Mouse (Mus musculus): Measurements from ENCODE around the gene Gm44973. TPM values are rescaled to one million over a fixed set of nuclear protein-coding genes. Genes with fewer than 3 reads are reported as not detected.

Gene Gm44973
- polyA plus RNA-seq, 1 experiment from 2014 or later, result not detected

DNA sequence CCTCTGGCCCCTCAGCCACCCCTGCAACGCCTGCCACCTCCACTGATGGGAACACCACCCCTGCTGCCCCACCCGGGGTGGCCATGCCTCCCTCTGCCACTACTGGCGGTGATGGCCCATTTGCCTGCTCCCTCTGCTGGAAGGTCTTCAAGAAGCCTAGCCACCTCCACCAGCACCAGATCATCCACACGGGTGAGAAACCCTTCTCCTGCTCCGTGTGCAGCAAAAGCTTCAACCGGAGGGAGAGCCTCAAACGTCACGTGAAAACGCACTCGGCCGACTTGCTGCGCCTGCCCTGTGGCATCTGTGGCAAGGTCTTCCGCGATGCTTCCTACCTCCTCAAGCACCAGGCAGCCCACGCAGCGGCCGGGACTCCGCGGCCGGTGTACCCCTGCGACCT lies 14.7 kb downstream of the Gm44973 start:
- Histone ChIP-seq H3K4me3 (ENCODE audit: inconsistent target) (no peak overlapping the region), H3K27ac (no peak overlapping the region), H3K79me2 (ENCODE audit: inconsistent target) (peaks cover 47% of the 10 kb centered on the region), H3K36me3 (ENCODE audit: inconsistent target) (peaks cover 52% of the 10 kb centered on the region)
- WGBS (ENCODE audit: missing documents), result 98% methylated on average over 20 of the region's 21 CpGs

- no peak overlapping the region for H3K4me3 ChIP-seq (ENCODE audit: inconsistent target)
- 93% methylated on average over 61 of the region's 63 CpGs for whole genome bisulfite sequencing (ENCODE audit: missing documents)
- peaks cover 52% of the 10 kb centered on the region for H3K36me3 ChIP-seq (ENCODE audit: inconsistent target)
- H3K27ac ChIP-seq, result no peak overlapping the region
- H3K79me2 ChIP-seq (ENCODE audit: inconsistent target), result peaks cover 39% of the 10 kb centered on the region; the same call in 1 of the 2 replicates
These were observed 15.4 kb downstream of the Gm44973 start for GRCm38 (mm10) chr7:5030554-5031275.

GRCm38 (mm10) chr7:5031496-5031895 lies 16.2 kb downstream of the Gm44973 start:
- Histone ChIP-seq H3K27ac (no peak overlapping the region), H3K4me3 (ENCODE audit: inconsistent target) (no peak overlapping the region), H3K36me3 (ENCODE audit: inconsistent target) (peaks cover 45% of the 10 kb centered on the region), H3K79me2 (ENCODE audit: inconsistent target) (peaks cover 31% of the 10 kb centered on the region; the same call in 1 of the 2 replicates)
- 91% methylated on average over 8 of the region's 46 CpGs for WGBS (ENCODE audit: missing documents)

DNA sequence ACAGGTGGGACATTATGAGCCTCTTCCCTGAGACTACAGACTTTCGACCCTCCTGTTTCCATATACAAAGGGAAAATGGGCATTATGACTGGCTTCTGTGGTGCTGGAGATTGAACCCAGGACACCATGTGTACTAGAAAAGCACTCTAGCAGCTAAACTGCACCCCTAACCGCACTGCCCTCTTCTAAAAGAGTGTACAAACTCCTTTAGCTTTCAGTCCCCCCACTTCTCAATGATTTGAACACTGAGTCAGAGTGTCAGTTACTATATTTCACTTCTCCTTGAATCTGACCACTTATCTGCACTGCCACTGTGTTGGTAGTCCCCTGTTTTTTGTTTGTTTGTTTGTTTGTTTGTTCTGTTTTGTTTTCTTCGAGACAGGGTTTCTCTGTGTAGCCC lies 18.5 kb downstream of the Gm44973 start, which contains the start of gene 4632433K11Rik:
4632433K11Rik (plus strand) TSS at position 301 of the 400 bp plus-strand sequence.
- WGBS (ENCODE audit: missing documents), result 94% methylated on average over 3 of the region's 3 CpGs
- Histone ChIP-seq H3K36me3 (ENCODE audit: inconsistent target) (peaks cover 27% of the 10 kb centered on the region), H3K27ac (no peak within 1 kb of the TSS), H3K4me3 (ENCODE audit: inconsistent target) (no peak within 1 kb of the TSS), H3K79me2 (ENCODE audit: inconsistent target) (peaks cover 11% of the 10 kb centered on the region; the same call in 1 of the 2 replicates)

- WGBS (ENCODE audit: missing documents), result 98% methylated on average over 17 of the region's 17 CpGs
- Histone ChIP-seq H3K4me3 (ENCODE audit: inconsistent target) (no peak overlapping the region), H3K36me3 (ENCODE audit: inconsistent target) (peaks cover 15% of the 10 kb centered on the region), H3K79me2 (ENCODE audit: inconsistent target) (no peaks in the 10 kb centered on the region), H3K27ac (no peak overlapping the region)
These were observed 20.3 kb downstream of the Gm44973 start for GRCm38 (mm10) chr7:5035628-5036027.

- WGBS (ENCODE audit: missing documents), result 98% methylated on average over 9 of the region's 9 CpGs
- no peaks in the 10 kb centered on the region for H3K79me2 ChIP-seq (ENCODE audit: inconsistent target)
- no peak overlapping the region for H3K27ac ChIP-seq
- H3K36me3 ChIP-seq (ENCODE audit: inconsistent target), result peaks cover 15% of the 10 kb centered on the region
- H3K4me3 ChIP-seq (ENCODE audit: inconsistent target), result no peak overlapping the region
These were observed 20.8 kb downstream of the Gm44973 start for GRCm38 (mm10) chr7:5036136-5036535.

DNA sequence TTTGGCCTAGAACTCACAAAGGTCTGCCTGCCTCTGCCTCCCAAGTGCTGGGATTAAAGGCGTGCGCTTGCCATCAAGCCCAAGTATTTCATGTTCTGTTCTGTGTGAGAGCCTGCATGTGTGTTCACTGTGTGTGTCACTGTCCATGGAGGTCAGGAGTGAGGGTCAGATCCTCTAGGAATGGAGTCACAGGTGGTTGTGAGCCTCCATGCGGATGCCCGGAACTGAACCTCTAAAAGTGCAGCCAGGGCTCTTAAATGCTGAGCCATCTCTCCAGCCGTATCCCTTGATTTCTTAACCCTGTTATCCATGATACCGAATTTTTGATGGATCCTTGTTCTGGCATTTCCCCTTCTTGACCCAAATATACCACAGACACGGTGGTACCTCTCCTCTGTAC lies 21.7 kb downstream of the Gm44973 start:
- Histone ChIP-seq H3K79me2 (ENCODE audit: inconsistent target) (no peaks in the 10 kb centered on the region), H3K36me3 (ENCODE audit: inconsistent target) (peaks cover 13% of the 10 kb centered on the region), H3K27ac (no peak overlapping the region), H3K4me3 (ENCODE audit: inconsistent target) (no peak overlapping the region)
- WGBS (ENCODE audit: missing documents), result 98% methylated on average over 5 of the region's 7 CpGs

DNA sequence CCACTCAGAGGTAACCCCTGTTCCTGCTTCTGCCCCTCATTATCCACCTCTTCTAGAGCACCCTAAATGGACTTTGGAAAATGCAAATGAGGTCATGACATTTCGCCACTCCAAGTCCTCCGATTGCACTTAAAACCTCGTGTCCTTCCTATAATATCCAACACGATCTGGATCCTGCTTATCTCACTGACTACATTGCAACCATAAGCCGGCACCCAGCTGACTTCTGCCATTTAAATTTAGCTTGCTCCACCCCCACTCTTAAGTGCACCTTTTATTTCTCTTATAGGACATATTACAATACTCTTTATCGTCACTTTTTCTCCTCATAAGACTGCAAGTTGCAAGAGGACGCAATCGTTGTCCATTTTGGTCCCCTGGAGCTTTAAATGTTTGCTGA lies 22.2 kb downstream of the Gm44973 start:
- peak overlapping the region; percentile 67 for H3K4me3 ChIP-seq (ENCODE audit: inconsistent target)
- H3K36me3 ChIP-seq (ENCODE audit: inconsistent target), result peaks cover 8% of the 10 kb centered on the region
- no peaks in the 10 kb centered on the region for H3K79me2 ChIP-seq (ENCODE audit: inconsistent target)
- 88% methylated on average over 8 of the region's 8 CpGs for WGBS (ENCODE audit: missing documents)
- H3K27ac ChIP-seq, result no peak overlapping the region

DNA sequence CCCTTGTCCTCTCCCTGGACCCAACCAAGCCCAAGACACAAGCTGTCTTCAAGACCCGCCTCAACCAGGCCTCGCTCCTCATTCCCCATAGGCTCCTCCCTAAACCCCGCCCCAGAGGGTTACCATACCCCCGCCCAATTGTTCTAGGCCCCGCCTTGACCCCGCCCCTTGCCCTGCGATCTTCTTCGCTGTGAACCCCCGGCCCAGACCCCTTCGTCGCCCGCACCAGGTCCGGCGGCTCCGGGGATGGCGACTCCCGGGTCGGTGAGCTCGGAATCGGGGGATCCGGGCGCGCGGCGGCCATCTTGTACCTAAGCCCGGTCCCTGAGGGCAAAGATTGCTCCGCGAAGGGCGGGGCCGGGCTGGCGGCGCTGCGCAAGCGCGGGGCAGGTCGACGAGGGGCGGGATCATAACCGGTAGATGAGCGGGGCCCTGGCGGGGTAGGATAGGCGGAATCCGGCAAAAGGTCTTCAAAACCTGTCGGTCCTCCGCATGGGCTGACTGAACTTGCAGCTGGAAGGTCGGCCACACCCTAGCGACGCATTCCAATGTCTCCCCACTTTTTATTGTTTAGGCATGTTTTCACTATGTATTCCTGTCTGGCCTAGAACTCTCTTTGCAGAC lies 22.9 kb downstream of the Gm44973 start, which contains the start of gene Zfp784:
Zfp784 (minus strand) TSS at position 338 of the 624 bp plus-strand sequence.
- H3K27ac ChIP-seq, result peak within 1 kb of the TSS; percentile 61
- under 1% methylated on average over 48 of the region's 48 CpGs for WGBS (ENCODE audit: missing documents)
- H3K36me3 ChIP-seq (ENCODE audit: inconsistent target), result 0 out of 2 replicates have a peak, but pooled peaks cover under 1% of the 10 kb centered on the region

DNA sequence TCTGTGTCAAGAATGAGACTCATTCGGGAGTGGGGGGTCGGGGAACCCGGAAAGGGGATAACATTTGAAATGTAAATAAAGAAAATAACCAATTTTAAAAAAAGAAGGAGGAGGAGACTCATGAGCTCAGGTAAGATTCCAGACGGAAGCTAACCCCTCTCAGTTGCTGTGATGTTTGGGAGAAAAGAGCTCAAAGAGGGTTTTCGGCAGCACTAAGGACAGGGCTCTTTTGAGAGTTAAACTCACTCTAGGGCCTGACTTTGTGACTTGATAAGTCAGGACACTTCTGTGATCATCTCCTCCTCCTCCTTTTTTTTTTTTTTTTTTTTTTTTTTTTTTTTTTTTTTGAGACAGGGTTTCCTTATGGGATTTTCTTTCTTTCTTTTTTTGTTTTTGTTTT lies 23.6 kb downstream of the Gm44973 start:
- peak overlapping the region; percentile 61 for H3K27ac ChIP-seq
- peak overlapping the region; percentile 67 for H3K4me3 ChIP-seq (ENCODE audit: inconsistent target)
- H3K79me2 ChIP-seq (ENCODE audit: inconsistent target), result no peaks in the 10 kb centered on the region

More for the DNA sequence above, 22.9 kb downstream of the Gm44973 start, which contains the start of gene Zfp784:
- H3K4me3 ChIP-seq (ENCODE audit: inconsistent target), result peak within 1 kb of the TSS; percentile 67
- H3K79me2 ChIP-seq (ENCODE audit: inconsistent target), result no peaks in the 10 kb centered on the region

GRCm38 (mm10) chr7:5044981-5045380 lies 29.7 kb downstream of the Gm44973 start:
- no peak overlapping the region for H3K27ac ChIP-seq
- WGBS (ENCODE audit: missing documents), result 73% methylated on average over 2 of the region's 2 CpGs
- H3K36me3 ChIP-seq (ENCODE audit: inconsistent target), result no peaks in the 10 kb centered on the region
- H3K79me2 ChIP-seq (ENCODE audit: inconsistent target), result no peaks in the 10 kb centered on the region
- no peak overlapping the region for H3K4me3 ChIP-seq (ENCODE audit: inconsistent target)

More for the DNA sequence above, 23.6 kb downstream of the Gm44973 start:
- H3K36me3 ChIP-seq (ENCODE audit: inconsistent target), result no peaks in the 10 kb centered on the region
- WGBS (ENCODE audit: missing documents), result 34% methylated on average over 5 of the region's 5 CpGs

DNA sequence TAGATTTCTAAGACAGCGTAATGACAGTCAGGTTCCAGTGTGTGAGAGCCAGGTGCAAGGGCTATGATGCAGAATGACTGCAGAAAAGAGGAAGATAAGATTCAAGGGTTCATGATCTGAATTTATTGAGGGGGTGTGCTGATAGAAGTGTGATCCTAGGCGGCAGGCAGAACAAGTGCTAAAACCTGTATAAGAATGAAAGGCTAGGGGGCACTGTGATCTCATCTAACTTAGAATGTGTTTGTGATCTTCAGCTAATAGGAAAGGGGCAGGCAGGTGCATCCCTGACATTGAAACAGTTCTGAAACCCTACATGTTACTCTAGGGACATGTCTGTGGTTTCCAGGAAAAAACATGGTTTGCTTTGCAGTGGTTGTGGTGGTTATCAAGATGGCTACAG lies 30.8 kb downstream of the Gm44973 start:
- Histone ChIP-seq H3K36me3 (ENCODE audit: inconsistent target) (no peaks in the 10 kb centered on the region), H3K27ac (no peak overlapping the region), H3K79me2 (ENCODE audit: inconsistent target) (no peaks in the 10 kb centered on the region), H3K4me3 (ENCODE audit: inconsistent target) (no peak overlapping the region)
- 87% methylated on average over 2 of the region's 2 CpGs for WGBS (ENCODE audit: missing documents)

DNA sequence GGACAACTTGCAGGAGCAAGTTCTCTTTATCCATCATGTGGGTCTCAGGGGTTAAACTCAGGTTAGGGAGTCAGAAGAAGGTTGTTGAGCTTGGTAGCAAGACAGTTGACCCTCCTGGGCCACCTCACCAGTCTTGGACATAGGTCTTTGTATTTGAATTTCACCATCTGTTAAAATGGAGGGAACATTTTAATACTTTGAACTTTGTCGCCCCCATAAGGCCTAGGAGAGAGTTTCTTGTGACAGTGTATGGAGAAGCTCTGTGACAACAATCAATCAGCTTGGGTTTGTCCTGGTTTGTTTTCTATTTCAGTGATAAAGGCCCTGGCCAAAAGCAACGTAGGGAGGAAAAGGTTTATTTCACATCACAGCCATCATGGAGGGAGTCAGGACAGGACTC lies 32.0 kb downstream of the Gm44973 start:
- Histone ChIP-seq H3K4me3 (ENCODE audit: inconsistent target) (no peak overlapping the region), H3K79me2 (ENCODE audit: inconsistent target) (no peaks in the 10 kb centered on the region), H3K27ac (no peak overlapping the region), H3K36me3 (ENCODE audit: inconsistent target) (no peaks in the 10 kb centered on the region)
- WGBS (ENCODE audit: missing documents), result 13% methylated on average over 2 of the region's 2 CpGs

DNA sequence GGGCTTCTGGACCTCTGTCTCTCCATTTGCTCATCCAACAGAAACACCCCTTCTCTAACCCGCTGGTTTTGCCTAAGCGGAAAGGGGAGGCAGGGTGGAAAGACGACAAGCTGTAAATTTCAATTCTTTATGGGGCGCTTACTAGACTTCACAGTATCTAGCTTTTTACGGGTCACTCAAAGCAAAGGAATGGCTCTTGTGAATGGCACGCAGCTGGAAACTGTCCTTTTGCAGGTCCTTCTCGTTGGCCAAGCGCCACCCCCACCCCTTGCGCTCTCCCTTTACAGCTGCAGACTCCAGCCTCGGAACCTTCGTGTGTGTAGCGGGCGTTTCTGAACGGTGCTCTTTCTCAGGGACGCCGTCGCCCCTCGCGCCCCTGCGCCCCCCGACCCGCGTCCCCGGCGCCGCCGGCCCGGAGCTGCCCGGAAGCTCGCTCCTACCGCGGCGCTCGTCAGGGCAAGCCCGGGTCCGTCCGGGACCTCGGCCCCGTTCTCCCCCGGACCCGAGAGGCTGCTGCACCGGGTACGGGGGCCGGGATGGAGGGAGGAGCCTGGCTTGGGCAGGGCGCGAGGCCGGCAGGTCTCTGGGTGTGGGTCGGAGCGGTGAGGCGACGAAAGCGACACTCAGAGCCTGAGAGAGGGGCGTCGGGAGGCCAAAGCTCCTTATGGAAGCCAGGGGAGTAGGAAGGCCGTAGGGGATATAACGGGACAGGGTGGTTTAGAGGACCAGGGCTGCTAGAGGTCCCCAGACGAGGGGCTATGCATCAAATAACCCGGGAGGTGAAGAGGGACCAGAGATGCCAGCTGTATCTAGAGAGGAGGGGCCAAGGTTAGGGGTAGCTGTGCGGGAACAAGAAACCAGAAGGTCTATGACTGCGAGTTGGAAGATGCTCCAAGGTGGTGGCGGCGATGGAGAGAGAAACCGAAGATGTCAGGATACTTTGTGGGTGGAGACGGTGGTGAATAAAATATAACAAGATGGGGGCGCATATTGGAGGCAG lies 36.2 kb downstream of the Gm44973 start, which contains the start of gene Zfp580:
Zfp580 (plus strand) TSS at position 346 of the 1,000 bp plus-strand sequence.
- Histone ChIP-seq H3K79me2 (ENCODE audit: inconsistent target) (no peaks in the 10 kb centered on the region), H3K27ac (no peak within 1 kb of the TSS), H3K36me3 (ENCODE audit: inconsistent target) (no peaks in the 10 kb centered on the region), H3K4me3 (ENCODE audit: inconsistent target) (peak within 1 kb of the TSS; percentile 53)
- 3% methylated on average over 64 of the region's 65 CpGs for WGBS (ENCODE audit: missing documents)
